Mouse (Mus musculus) granulocyte monocyte progenitor cell, adult 5-6 weeks (primary cell): ENCODE measurements around the gene Mecom. TPM values are rescaled to one million over a fixed set of nuclear protein-coding genes. Genes with fewer than 3 reads are reported as not detected.
A peak's percentile ranks its signal among the peaks of the same experiment; 100 is the strongest.

Experiments used
- ATAC-seq: replicated peaks from 2 replicates; pipeline ENCODE4 v1.8.0; 2016; ENCODE audit warnings: mild to moderate bottlenecking, moderate TSS enrichment, inconsistent platforms; ENCODE audit not compliant: poor library complexity, severe bottlenecking
- total RNA-seq, 2 experiments: library from RNA; stranded (forward) in 1 of 2; stranded (reverse) in 1 of 2; fragments of 200-712, 200-1000 nt in 1 of 2; fragments of >200 nt in 1 of 2; fragmentation: Nextera tagmentation in 1 of 2; gene quantifications; 2 replicates each; pipeline ENCODE4 v1.2.3; 2014 to 2017

Gene Mecom
- total RNA-seq, 2 experiments from 2014 or later = 0.72 TPM; not detected in 1

GRCm38 (mm10) chr3:30130495-30130894, 417.3 kb downstream of the Mecom start:
- no peak for ATAC-seq

- ATAC-seq = no peak
Observed at GRCm38 (mm10) chr3:30122618-30123017, 425.2 kb downstream of the Mecom start.

GRCm38 (mm10) chr3:30120790-30121512, 426.9 kb downstream of the Mecom start:
- ATAC-seq = no peak

GRCm38 (mm10) chr3:30118594-30119297, 429.1 kb downstream of the Mecom start:
- no peak for ATAC-seq

GRCm38 (mm10) chr3:30113249-30113770, 434.5 kb downstream of the Mecom start:
- ATAC-seq = no peak

- ATAC-seq = no peak
Observed at GRCm38 (mm10) chr3:30107945-30108670, 439.7 kb downstream of the Mecom start.

- no peak for ATAC-seq
Observed at GRCm38 (mm10) chr3:30106481-30106880, 441.3 kb downstream of the Mecom start.

GRCm38 (mm10) chr3:30105859-30106258, 441.9 kb downstream of the Mecom start:
- no peak for ATAC-seq

GRCm38 (mm10) chr3:30105194-30105823, 442.5 kb downstream of the Mecom start:
- ATAC-seq = peak; percentile 88

- ATAC-seq = 0 out of 2 replicates have a peak, but pooled peaks have one; percentile 15
Observed at GRCm38 (mm10) chr3:30104515-30105098, 443.2 kb downstream of the Mecom start.

GRCm38 (mm10) chr3:30101146-30101545, 446.7 kb downstream of the Mecom start:
- ATAC-seq = no peak

- ATAC-seq = no peak
Observed at GRCm38 (mm10) chr3:30097713-30098112, 450.1 kb downstream of the Mecom start.

GRCm38 (mm10) chr3:30097129-30097528, 450.7 kb downstream of the Mecom start:
- ATAC-seq = peak; percentile 29

GRCm38 (mm10) chr3:30093005-30093404, 454.8 kb downstream of the Mecom start:
- ATAC-seq = no peak

GRCm38 (mm10) chr3:30092481-30092880, 455.3 kb downstream of the Mecom start:
- no peak for ATAC-seq

- peak; percentile 97 for ATAC-seq
Observed at GRCm38 (mm10) chr3:30091860-30092259, 455.9 kb downstream of the Mecom start.

- ATAC-seq = no peak
Observed at GRCm38 (mm10) chr3:30091401-30091800, 456.4 kb downstream of the Mecom start.

GRCm38 (mm10) chr3:30086139-30086538, 461.7 kb downstream of the Mecom start:
- ATAC-seq = no peak

GRCm38 (mm10) chr3:30083842-30084241, 464.0 kb downstream of the Mecom start:
- ATAC-seq = no peak

GRCm38 (mm10) chr3:30083268-30083667, 464.5 kb downstream of the Mecom start:
- ATAC-seq = peak; percentile 53
